Mouse (Mus musculus) central nervous system, embryonic 14 days (tissue): ENCODE results near the gene Arid3a. TPM values are rescaled to one million over a fixed set of nuclear protein-coding genes. Genes with fewer than 3 reads are reported as not detected.

ENCODE experiments used
- polyA plus RNA-seq: library from polyadenylated mRNA; depleted of rRNA; stranded (reverse); fragments of >200 nt; gene quantifications from 2 replicates; pipeline ENCODE4 v1.2.3, GENCODE M21; 2012; rRNA removed

Arid3a gene
- polyA plus RNA-seq: 5.7 and 5.8 TPM in 2 replicates

GRCm38 (mm10) chr10:79926491-79927323, at the start of gene Arid3a:
TSS of gene Arid3a (plus strand) at chr10:79927043.

DNA sequence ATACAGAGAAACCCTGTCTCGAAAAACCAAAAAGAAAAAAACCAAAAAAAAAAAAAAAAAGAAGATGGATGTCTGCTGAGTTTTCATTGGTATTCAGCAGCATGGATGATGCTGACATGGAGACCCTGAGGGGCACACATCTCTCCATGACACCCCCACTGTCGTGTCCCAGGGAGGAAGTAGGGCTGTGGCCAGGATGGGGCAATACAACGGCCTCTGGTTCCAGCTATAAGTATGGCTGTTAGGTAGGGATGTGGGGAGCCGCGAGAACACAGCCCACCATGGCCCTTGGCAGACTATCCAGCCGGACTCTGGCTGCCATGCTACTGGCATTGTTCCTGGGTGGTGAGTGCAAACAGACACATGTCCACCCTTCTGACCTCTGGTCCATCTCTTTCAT, 40.8 kb upstream of the Arid3a start, which contains the start of gene Elane:
Gene Elane, plus strand, starts transcription at position 194 of the 400 bp plus-strand sequence.

DNA sequence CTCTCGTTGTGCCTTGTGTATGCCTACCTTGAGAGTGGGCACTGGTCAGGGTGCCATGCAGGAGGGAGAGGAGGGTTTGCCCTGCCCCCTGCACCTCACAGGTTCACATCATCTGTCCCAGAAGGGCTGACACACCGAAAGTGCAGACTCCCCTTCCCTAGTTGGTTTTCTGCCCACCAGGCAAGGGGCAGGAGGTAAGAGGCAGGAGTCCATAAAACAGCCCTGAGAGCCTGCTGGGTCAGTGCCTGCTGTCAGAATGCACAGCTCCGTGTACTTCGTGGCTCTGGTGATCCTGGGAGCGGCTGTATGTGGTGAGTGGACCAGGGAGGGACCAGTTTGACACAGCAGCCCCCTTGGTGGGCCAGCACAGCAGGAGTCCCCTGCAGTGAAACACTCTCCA, 36.2 kb upstream of the Arid3a start, which contains the start of gene Cfd:
Gene Cfd, plus strand, starts transcription at position 184 of the 400 bp plus-strand sequence.

DNA sequence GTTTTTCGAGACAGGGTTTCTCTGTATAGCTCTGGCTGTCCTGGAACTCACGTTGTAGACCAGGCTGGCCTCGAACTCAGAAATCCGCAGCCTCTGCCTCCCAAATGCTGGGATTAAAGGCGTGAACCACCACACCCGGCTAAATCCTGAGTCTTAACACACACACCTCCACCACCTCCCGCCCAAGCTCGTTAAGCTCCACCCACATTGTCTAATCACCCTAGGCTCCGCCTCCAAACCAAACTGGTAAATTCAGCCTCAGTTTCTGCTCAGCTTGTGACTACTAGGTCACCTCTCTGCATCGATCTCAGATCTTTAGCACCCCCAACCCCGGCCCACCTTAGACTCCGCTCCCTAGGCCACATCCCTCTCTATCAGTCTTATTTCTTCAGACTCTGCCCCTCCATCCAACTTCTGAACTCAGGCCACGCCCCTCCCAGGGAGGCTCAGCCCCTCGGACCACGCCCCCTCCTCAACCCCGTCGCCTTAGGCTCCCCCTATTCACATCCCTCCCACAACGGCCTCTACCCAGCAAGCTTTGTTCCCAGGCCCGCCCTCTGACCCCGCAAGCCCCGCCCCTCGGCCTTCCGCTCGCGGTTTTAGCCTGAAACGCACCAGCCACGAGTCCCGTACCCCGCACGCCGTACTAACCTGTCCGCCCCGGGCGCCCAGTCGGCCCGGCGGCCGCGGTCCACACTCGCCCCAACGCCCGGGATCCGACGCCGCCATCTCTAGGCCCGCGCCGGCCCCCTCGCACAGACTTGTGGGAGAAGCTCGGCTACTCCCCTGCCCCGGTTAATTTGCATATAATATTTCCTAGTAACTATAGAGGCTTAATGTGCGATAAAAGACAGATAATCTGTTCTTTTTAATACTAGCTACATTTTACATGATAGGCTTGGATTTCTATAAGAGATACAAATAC, 18.4 kb upstream of the Arid3a start, which contains the start of gene Med16:
Gene Med16, minus strand, starts transcription at position 757 of the 925 bp plus-strand sequence.

GRCm38 (mm10) chr10:79910556-79910955, 16.3 kb upstream of the Arid3a start, which contains the start of gene Gm26602:
TSS of gene Gm26602 (plus strand) at chr10:79910856.

DNA sequence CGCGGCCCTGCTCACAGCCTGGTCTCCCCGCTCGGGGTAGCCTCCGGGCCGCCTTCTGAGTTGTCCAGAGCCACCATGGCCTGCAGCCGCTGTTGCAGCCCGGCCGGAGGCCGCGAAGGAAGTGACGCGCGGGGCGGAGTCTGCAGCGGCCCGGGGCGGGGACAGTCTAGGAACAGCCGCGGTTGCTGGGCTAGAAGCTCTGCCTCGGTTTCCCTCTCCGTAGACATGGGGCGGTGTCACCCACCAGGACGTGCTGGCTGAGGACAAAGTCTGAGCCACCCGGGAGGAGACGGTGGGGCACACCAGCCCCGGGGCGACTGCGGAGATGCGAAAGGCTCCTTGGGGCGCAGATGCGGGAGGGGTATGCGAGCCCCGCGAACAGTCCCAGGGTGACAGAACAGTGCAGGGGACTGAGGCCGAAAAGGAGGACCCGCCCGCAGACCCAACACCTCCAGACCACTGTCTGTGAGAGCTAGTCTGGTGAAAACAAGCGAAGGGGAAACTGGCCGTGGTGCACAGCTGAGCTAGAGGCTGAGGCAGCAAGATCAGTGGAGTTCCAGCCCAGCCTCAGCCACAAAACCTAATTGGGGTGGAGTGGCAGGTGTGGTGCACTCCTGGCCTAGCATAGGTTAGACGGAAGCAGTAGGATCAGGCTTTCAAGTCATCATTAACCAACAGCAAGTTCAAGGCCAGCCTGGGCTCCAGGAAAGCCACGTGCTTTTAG, 9.9 kb upstream of the Arid3a start, which contains the start of gene Kiss1r:
Gene Kiss1r, plus strand, starts transcription at position 164 of the 724 bp plus-strand sequence.

DNA sequence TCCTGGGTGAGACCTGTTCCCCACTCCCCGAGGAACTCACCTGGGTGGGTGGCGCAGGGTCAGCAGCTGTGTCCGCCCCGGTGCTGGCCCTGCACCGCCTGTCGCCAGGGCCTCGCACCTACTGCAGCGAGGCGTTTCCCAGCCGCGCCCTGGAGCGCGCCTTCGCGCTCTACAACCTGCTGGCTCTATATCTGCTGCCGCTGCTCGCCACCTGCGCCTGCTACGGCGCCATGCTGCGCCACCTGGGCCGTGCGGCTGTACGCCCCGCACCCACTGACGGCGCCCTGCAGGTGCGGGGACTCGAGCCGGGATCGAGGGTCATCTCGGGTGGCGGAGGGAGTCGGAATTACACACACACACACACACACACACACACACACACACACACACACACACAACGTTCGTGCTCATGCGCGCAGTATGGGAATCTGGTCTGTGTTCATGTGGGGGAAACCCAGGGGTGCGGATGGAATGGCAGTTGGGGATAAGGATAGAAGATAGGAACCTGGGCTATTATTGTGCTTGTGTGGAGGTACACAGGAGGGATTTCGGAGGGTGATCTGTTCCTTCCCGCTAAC, 5.8 kb upstream of the Arid3a start, which contains the start of gene R3hdm4:
Gene R3hdm4, minus strand, starts transcription at position 251 of the 578 bp plus-strand sequence.

GRCm38 (mm10) chr10:79959847-79960601, 33.2 kb downstream of the Arid3a start, which contains the start of gene Wdr18:
TSS of gene Wdr18 (plus strand) at chr10:79960152.

GRCm38 (mm10) chr10:79970415-79971182, 43.8 kb downstream of the Arid3a start, which contains the start of gene Grin3b:
TSS of gene Grin3b (plus strand) at chr10:79970715.

GRCm38 (mm10) chr10:79984195-79984816, 57.5 kb downstream of the Arid3a start, which contains the start of gene Tmem259:
TSS of gene Tmem259 (minus strand) at chr10:79984330.

DNA sequence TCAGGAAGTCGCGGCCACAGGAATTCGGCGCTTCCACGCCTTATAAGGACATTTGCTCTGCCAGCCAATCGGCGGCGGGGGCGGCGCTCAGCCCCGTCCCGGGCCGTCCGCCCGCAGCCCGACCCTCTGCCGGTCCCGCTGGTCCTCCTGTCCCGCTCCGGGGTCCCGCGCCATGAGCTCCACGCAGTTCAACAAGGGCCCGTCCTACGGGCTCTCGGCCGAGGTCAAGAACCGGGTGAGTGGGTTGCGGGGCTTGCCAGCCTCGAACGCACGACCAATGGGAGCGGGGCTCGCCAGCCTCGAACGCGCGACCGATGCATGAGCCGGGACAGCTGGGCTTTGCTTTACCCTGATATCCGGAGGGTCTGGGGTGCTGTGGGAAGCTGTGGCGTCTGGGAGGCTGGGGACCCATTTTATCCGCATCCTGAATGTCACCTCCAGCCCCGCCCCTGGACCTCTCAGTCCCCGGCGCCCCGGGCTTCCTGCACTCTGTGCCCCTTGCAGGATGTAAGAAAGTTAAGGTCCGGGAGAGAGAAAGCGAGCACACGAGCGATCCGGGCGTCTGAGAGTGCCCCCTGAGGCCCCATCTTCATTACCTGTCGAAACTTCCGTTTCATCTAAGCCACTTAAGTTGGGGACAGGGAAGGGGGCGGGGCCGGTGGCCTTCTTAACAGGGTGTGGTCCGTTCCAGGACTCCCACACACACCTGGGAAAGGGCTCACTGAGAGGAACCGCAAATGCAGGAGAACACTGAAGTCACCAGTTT, 61.8 kb downstream of the Arid3a start, which contains the start of gene Cnn2:
Gene Cnn2, plus strand, starts transcription at position 79 of the 766 bp plus-strand sequence.

DNA sequence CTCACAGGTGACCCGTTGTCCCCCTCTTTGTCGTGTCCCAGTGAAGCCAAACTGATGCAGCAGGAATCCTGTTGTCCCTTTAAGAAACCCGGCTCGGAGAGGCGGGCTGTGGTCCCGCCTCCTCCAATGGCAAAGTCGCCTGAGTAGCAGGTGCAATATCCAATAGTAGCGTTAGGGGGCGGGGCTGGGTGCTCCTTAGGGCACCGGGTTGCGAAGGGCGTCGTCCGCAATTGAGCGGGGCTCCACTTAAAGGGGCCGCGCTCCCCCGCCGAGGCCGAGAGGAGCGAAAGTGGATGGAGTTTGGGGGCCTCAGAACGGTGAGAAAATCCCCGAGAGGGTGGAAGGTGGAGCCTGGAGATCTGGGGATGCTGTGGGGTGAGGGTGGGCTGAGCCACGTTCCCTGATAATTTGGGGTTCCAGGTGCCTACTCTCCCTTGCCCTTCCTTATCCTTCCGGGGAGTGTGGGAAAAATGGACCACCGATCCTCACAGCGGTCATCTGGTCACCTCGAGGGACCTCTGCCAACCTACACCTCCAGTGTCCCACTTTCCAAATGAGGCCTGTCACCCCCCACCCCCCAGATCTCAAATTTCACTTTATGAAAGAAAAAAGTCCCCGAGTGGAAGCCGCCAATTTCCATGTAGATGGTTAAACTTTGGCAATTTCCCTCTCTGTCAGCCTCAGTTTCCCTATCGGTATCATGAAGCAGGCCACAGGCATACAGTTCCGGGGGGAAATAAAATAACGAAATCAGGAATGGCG, 69.6 kb downstream of the Arid3a start, which contains the start of gene Abca7:
Gene Abca7, plus strand, starts transcription at position 223 of the 762 bp plus-strand sequence.

Other genes starting within 250 kb of the Arid3a start
- 129 and 130 TPM in 2 replicates for gene Cdc34, start 244.8 kb upstream of the Arid3a start, polyA plus RNA-seq
- 1.2 and 1.8 TPM in 2 replicates for gene Gzmm, start 238.0 kb upstream of the Arid3a start, polyA plus RNA-seq
- gene Bsg, start 222.6 kb upstream of the Arid3a start, polyA plus RNA-seq: 479 and 560 TPM in 2 replicates
- gene Hcn2, start 210.4 kb upstream of the Arid3a start, polyA plus RNA-seq: 7.4 and 8.4 TPM in 2 replicates
- 63.8 and 70.7 TPM in 2 replicates for gene Polrmt, start 180.5 kb upstream of the Arid3a start, polyA plus RNA-seq
- 0.55 and 0.59 TPM in 2 replicates for gene Fgf22, start 172.0 kb upstream of the Arid3a start, polyA plus RNA-seq
- gene Rnf126, start 160.1 kb upstream of the Arid3a start, polyA plus RNA-seq: 151 and 157 TPM in 2 replicates
- 1.9 and 3.5 TPM in 2 replicates for gene Fstl3, start 149.8 kb upstream of the Arid3a start, polyA plus RNA-seq
- 0.10 and 0.13 TPM in 2 replicates for gene Prss57, start 136.1 kb upstream of the Arid3a start, polyA plus RNA-seq
- 138 and 149 TPM in 2 replicates for gene Palm, start 133.5 kb upstream of the Arid3a start, polyA plus RNA-seq
- 0.93 and 0.94 TPM in 2 replicates for gene Misp, start 106.1 kb upstream of the Arid3a start, polyA plus RNA-seq
- gene Ptbp1, start 72.6 kb upstream of the Arid3a start, polyA plus RNA-seq: 210 and 249 TPM in 2 replicates
- 14.8 and 17.6 TPM in 2 replicates for gene Prtn3, start 52.6 kb upstream of the Arid3a start, polyA plus RNA-seq
- gene Plppr3, start 52.4 kb upstream of the Arid3a start, polyA plus RNA-seq: 764 and 843 TPM in 2 replicates
- gene Elane, start 40.8 kb upstream of the Arid3a start, polyA plus RNA-seq: 0.29 and 0.48 TPM in 2 replicates
- gene Cfd, start 36.2 kb upstream of the Arid3a start, polyA plus RNA-seq: 0.32 and 0.45 TPM in 2 replicates
- 72.2 and 72.6 TPM in 2 replicates for gene Med16, start 18.1 kb upstream of the Arid3a start, polyA plus RNA-seq
- gene Gm26602, start 16.2 kb upstream of the Arid3a start, polyA plus RNA-seq: not detected in 2 replicates
- 2.9 and 3.3 TPM in 2 replicates for gene Kiss1r, start 10.1 kb upstream of the Arid3a start, polyA plus RNA-seq
- gene R3hdm4, start 5.8 kb upstream of the Arid3a start, polyA plus RNA-seq: 151 and 165 TPM in 2 replicates
- gene Wdr18, start 33.1 kb downstream of the Arid3a start, polyA plus RNA-seq: 56.8 and 61.0 TPM in 2 replicates
- 0.28 and 0.36 TPM in 2 replicates for gene Grin3b, start 43.7 kb downstream of the Arid3a start, polyA plus RNA-seq
- 232 and 237 TPM in 2 replicates for gene Tmem259, start 57.3 kb downstream of the Arid3a start, polyA plus RNA-seq
- 24.5 and 48.2 TPM in 2 replicates for gene Cnn2, start 61.5 kb downstream of the Arid3a start, polyA plus RNA-seq
- gene Abca7, start 69.5 kb downstream of the Arid3a start, polyA plus RNA-seq: 11.6 and 12.4 TPM in 2 replicates
- gene Arhgap45, start 89.6 kb downstream of the Arid3a start, polyA plus RNA-seq: 4.7 and 6.9 TPM in 2 replicates
- gene Polr2e, start 112.8 kb downstream of the Arid3a start, polyA plus RNA-seq: 262 and 267 TPM in 2 replicates
- gene Gpx4, start 120.1 kb downstream of the Arid3a start, polyA plus RNA-seq: 405 and 406 TPM in 2 replicates
- 28.9 and 30.5 TPM in 2 replicates for gene Sbno2, start 178.5 kb downstream of the Arid3a start, polyA plus RNA-seq
- 122 and 127 TPM in 2 replicates for gene Stk11, start 188.8 kb downstream of the Arid3a start, polyA plus RNA-seq
- gene Atp5d, start 211.6 kb downstream of the Arid3a start, polyA plus RNA-seq: 370 and 392 TPM in 2 replicates
- gene Cbarp, start 213.8 kb downstream of the Arid3a start, polyA plus RNA-seq: 141 and 148 TPM in 2 replicates
- gene Midn, start 221.2 kb downstream of the Arid3a start, polyA plus RNA-seq: 166 and 189 TPM in 2 replicates
- 465 and 485 TPM in 2 replicates for gene Cirbp, start 238.9 kb downstream of the Arid3a start, polyA plus RNA-seq
- gene 1600002K03Rik, start 245.9 kb downstream of the Arid3a start, polyA plus RNA-seq: 19.6 and 22.3 TPM in 2 replicates